Mouse (Mus musculus) stomach, postnatal 0 days (tissue): Measurements from ENCODE around the gene Mapk8ip3.

ENCODE experiments used
- CTCF ChIP-seq: IDR thresholded peaks from 2 replicates; pipeline ENCODE4 v1.5.1; 2016; ENCODE audit warnings: antibody characterized with exemption, low read depth, mild to moderate bottlenecking, moderate library complexity
- EP300 ChIP-seq: optimal IDR thresholded peaks from 2 replicates; pipeline ENCODE3; 2016; ENCODE audit warnings: antibody characterized with exemption

GRCm38 (mm10) chr17:24874405-24874745 is 62.4 kb downstream of the Mapk8ip3 start:
- TF ChIP-seq CTCF (no peak), EP300 (no peak)
